Mouse (Mus musculus) liver, embryonic 11.5 days (tissue): ENCODE results near the gene Klhl35. TPM values are rescaled to one million over a fixed set of nuclear protein-coding genes. Genes with fewer than 3 reads are reported as not detected.

Experiments
- ATAC-seq: fragments of 200-750 bp; cut with Nextera tagmentation; replicated peaks from 2 replicates; pipeline ENCODE4 v1.8.0; 2017; ENCODE audit warnings: moderate number of reproducible peaks, mild to moderate bottlenecking, moderate TSS enrichment, moderate library complexity; ENCODE audit not compliant: low FRiP score
- DNase-seq: peaks from one replicate; pipeline ENCODE4 v3.0.0-alpha.2; 2017; ENCODE audit warnings: low spot score
- H3K27ac ChIP-seq: fragments of 300-500 bp; sonication (generic); 2 replicates; pipeline ENCODE4 v1.5.1; 2014; ENCODE audit warnings: mild to moderate bottlenecking, low read depth, low read length, control low read depth
- H3K27me3 ChIP-seq: fragments of 300-500 bp; sonication (generic); replicated peaks from 2 replicates; pipeline ENCODE4 v1.6.1; 2014; ENCODE audit warnings: low read length, mixed read lengths; ENCODE audit not compliant: control insufficient read depth, insufficient read depth
- H3K36me3 ChIP-seq: fragments of 300-500 bp; sonication (generic); 2 replicates; pipeline ENCODE4 v1.6.1; 2014; ENCODE audit warnings: mild to moderate bottlenecking, low read length, moderate library complexity, mixed read lengths; ENCODE audit not compliant: control insufficient read depth, insufficient read depth
- H3K4me1 ChIP-seq: fragments of 300-500 bp; sonication (generic); replicated peaks from 2 replicates; pipeline ENCODE4 v1.6.1; 2014; ENCODE audit warnings: low read length, mixed read lengths; ENCODE audit not compliant: control insufficient read depth, insufficient read depth
- H3K4me2 ChIP-seq: fragments of 300-500 bp; sonication (generic); 2 replicates; pipeline ENCODE4 v1.6.1; 2014; ENCODE audit warnings: mild to moderate bottlenecking, control low read depth, moderate library complexity
- H3K4me3 ChIP-seq: fragments of 300-500 bp; sonication (generic); 2 replicates; pipeline ENCODE4 v1.5.1; 2014; ENCODE audit warnings: low read depth, low read length, control low read depth
- H3K9ac ChIP-seq: fragments of 300-500 bp; sonication (generic); 2 replicates; pipeline ENCODE4 v1.6.1; 2014; ENCODE audit warnings: low read depth, low read length, control low read depth
- H3K9me3 ChIP-seq: fragments of 300-500 bp; sonication (generic); 2 replicates; pipeline ENCODE4 v1.6.1; 2016; ENCODE audit warnings: low read length, inconsistent platforms, mixed read lengths; ENCODE audit not compliant: control insufficient read depth
- whole genome bisulfite sequencing: fragments of 180-500 bp; shearing (Covaris S2); extraction: QIAGEN DNeasy Blood & Tissue Kit; methylation state at CpG from one replicate; pipeline ENCODE4 v1.1.7; 2014; 5-methylcytosine and 5-hydroxymethylcytosine counted together
- polyA plus RNA-seq: library from polyadenylated mRNA; unstranded; fragments of >200 nt; fragmentation: Nextera tagmentation; extraction: Ambion mirVana; gene quantifications from 2 replicates; pipeline ENCODE4 v1.2.1, GENCODE M21; 2014

The Klhl35 gene
- polyA plus RNA-seq, 1 experiment from 2014 or later = 0.32 TPM

DNA sequence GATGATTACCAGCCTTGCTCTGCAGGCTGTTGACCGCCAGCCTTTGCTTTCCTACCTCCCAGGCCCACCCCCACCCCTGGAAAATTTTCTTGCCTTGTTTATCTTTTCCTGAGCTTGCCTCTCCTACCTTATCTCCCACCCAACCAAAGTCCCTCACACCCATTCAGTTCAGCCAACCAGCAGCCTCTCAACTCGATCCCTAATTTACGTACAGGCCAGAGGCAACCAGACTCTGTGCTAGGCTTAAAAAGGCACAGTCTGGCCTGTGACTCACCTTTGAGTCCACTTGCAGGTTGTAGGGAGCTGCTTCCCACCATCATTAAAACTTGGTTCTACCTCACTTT, 51.0 kb downstream of the Klhl35 start:
- DNase-seq (no peak), ATAC-seq (peak; percentile 91)
- no peaks in the 10 kb centered on the region for H3K27me3 ChIP-seq
- no peaks in the 10 kb centered on the region for H3K9me3 ChIP-seq
- H3K27ac ChIP-seq = peak overlapping the region; percentile 76
- H3K4me1 ChIP-seq = peaks cover 20% of the 10 kb centered on the region
- 0 out of 2 replicates have a peak overlapping the region, but pooled peaks have one; percentile 11 for H3K4me3 ChIP-seq
- H3K9ac ChIP-seq = peak overlapping the region; percentile 38
- H3K4me2 ChIP-seq = peak overlapping the region; percentile 42
- WGBS = 25% methylated on average over 3 of the region's 3 CpGs
- H3K36me3 ChIP-seq = no peaks in the 10 kb centered on the region

DNA sequence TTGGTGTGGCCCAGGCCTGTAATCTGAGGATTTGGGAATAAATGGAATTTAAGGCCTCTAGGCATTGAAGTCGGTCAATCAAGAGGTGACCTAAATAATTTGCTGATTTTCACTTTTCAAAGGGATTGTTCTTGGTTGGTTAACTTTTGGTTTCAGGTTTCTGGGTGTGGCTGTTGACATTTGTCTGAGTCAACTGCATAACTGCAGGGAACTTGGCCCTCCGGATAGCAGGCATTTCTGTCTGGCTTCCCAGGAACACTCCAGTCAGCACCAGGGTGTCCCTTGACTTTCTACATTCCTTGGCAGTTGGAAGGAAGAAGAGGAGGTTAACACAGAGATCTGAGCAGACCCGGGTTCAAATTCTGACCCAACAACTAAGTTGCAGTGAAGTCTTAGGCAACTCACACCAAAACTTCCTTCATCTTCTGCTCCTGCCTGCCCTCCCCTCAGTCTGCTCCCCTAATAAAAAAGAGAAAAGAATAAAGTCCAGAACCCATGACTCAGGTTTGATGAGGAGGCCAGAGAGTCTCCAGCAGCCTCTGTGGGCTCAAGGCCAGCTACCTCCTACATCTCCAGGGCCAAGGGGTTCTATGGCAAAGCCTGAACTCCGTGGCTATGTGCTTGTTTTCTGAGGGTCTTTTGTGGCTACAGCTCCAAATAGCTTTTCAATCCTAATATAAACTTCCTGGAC, 53.3 kb downstream of the Klhl35 start:
- Histone ChIP-seq H3K4me2 (no peak overlapping the region), H3K9me3 (no peaks in the 10 kb centered on the region), H3K9ac (no peak overlapping the region), H3K4me1 (peaks cover 20% of the 10 kb centered on the region), H3K27ac (peak overlapping the region; percentile 13), H3K36me3 (no peaks in the 10 kb centered on the region), H3K4me3 (no peak overlapping the region), H3K27me3 (no peaks in the 10 kb centered on the region)
- WGBS = 68% methylated on average over 4 of the region's 4 CpGs
- ATAC-seq (no peak), DNase-seq (no peak)

DNA sequence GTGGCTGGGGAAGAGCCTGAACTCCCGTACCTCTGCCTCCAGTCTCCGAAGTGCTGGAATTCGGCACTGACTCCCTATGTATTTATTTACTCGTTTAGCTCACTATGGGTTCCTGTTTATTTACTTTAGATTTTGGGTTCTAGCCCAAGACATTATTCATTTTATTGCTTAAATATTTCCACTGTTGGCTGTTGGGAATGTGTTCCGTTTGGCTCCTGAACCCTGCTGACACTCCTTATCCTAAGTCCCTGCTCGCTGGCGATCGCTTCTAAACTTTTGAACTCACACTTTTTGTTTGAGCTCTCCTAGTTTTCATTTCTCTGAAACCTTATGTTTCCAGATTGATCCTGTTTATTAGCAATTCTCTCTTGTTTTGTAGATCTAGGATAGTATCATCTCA, 57.3 kb downstream of the Klhl35 start:
- ATAC-seq = no peak

More for the DNA sequence above, 57.3 kb downstream of the Klhl35 start:
- Histone ChIP-seq H3K27ac (no peak overlapping the region), H3K4me2 (no peak overlapping the region), H3K9me3 (no peaks in the 10 kb centered on the region), H3K36me3 (no peaks in the 10 kb centered on the region), H3K9ac (no peak overlapping the region), H3K4me3 (no peak overlapping the region), H3K27me3 (no peaks in the 10 kb centered on the region), H3K4me1 (peaks cover 3% of the 10 kb centered on the region; the same call in 1 of the 2 replicates)
- no peak for DNase-seq
- 76% methylated on average over 8 of the region's 8 CpGs for WGBS

Other genes with a start within 250 kb of the Klhl35 start
- gene Mogat2, start 227.4 kb upstream of the Klhl35 start, polyA plus RNA-seq = 37.8 and 42.2 TPM in 2 replicates
- gene Map6, start 198.6 kb upstream of the Klhl35 start, polyA plus RNA-seq = 0.32 and 0.69 TPM in 2 replicates
- 224 and 232 TPM in 2 replicates for gene Serpinh1, start 112.8 kb upstream of the Klhl35 start, polyA plus RNA-seq
- gene Gdpd5, start 84.6 kb upstream of the Klhl35 start, polyA plus RNA-seq = 5.7 and 7.5 TPM in 2 replicates
- 934 and 944 TPM in 2 replicates for gene Rps3, start 17.7 kb downstream of the Klhl35 start, polyA plus RNA-seq
- gene Arrb1, start 69.5 kb downstream of the Klhl35 start, polyA plus RNA-seq = 27.9 and 28.9 TPM in 2 replicates
- gene Tpbgl, start 161.1 kb downstream of the Klhl35 start, polyA plus RNA-seq = 0.53 and 0.78 TPM in 2 replicates
- gene Slco2b1, start 245.3 kb downstream of the Klhl35 start, polyA plus RNA-seq = 0.34 and 0.97 TPM in 2 replicates